32 mouse cellular contexts compared by ENCODE assay signal in the genomic region with DNA sequence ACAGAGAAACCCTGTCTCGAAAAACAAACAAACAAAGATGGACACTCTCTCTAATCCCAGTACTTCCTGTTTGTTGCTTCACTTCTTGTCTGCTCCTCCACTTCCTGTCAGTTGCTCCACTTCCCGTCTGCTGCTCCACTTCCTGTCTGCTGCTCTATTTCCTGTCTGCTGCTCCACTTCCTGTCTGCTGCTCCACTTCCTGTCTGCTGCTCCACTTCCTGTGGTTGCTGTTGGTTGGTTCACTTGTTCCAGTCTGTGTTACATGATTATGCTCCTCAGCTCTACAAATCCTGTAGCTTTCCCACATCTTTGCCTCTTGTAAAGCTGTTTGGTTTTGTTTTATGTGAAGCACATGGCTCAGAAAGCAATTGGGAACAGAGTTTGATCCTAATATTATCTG.
DNase-seq lines count a peak whose midpoint lies in the region; ATAC-seq and TF ChIP-seq lines count a peak whose summit lies in the region.
"Had no signal": no experiment of that assay in that cellular context is flagged by ENCODE, and none has a peak within 500 bp of the region (broad histone marks: within the 10 kb centered on the region; RNA-seq: fewer than 3 reads in every experiment).

No protein-coding gene starts in this region.

- no peaks in the 10 kb centered on the region for H3K36me3 ChIP-seq in testis, adult 2 months (ENCODE audit: control insufficient read depth, insufficient read depth, low read length)
- H3K36me3 ChIP-seq in MEL (ENCODE audit: control insufficient read depth in 1 of 2, insufficient read depth in 2 of 2, low read length in 2 of 2): no peaks in the 10 kb centered on the region
- H3K36me3 ChIP-seq: forebrain, embryonic 12.5 days; G1E; heart, embryonic 12.5 days; hindbrain, embryonic 13.5 days; liver, embryonic 15.5 days; midbrain, embryonic 12.5 days; neural tube, embryonic 13.5 days had no signal

- no peaks in the 10 kb centered on the region for H3K9me3 ChIP-seq in MEL (replicated peaks; ENCODE audit: insufficient read depth, low read length)
- H3K9me3 ChIP-seq: forebrain, embryonic 12.5 days; hindbrain, embryonic 13.5 days; liver, embryonic 15.5 days; midbrain, embryonic 12.5 days; neural tube, embryonic 13.5 days had no signal

- peak; percentile 98 for ATAC-seq in granulocyte monocyte progenitor cell, adult 5-6 weeks (replicated peaks; ENCODE audit: poor library complexity, severe bottlenecking)
- ATAC-seq in megakaryocyte progenitor cell, adult 5-6 weeks (replicated peaks; ENCODE audit: poor library complexity): peak; percentile 96
- ATAC-seq: intestine, embryonic 16.5 days had no signal

- no peak for TF ChIP-seq CTCF in testis, adult 2 months (IDR thresholded peaks at IDR 0.05; ENCODE audit: control insufficient read depth, insufficient read depth, insufficient replicate concordance, low read depth, low read length)
- no peak for TF ChIP-seq CTCF in MEL (IDR thresholded peaks at IDR 0.05 in 2 of 3, conservative IDR thresholded peaks at IDR 0.05 in 1 of 3; ENCODE audit: control insufficient read depth in 1 of 3, insufficient read depth in 1 of 3, low read depth in 2 of 3, low read length in 3 of 3, poor library complexity in 1 of 3, severe bottlenecking in 1 of 3)

- no peak for TF ChIP-seq POLR2A in testis, adult 2 months (IDR thresholded peaks at IDR 0.05; ENCODE audit: control insufficient read depth, low read depth, low read length)
- TF ChIP-seq POLR2A in MEL (IDR thresholded peaks at IDR 0.05; ENCODE audit: control insufficient read depth in 1 of 2, insufficient read depth in 1 of 2, low read depth in 1 of 2, low read length in 2 of 2, poor library complexity in 1 of 2): no peak

- DNase-seq in testis, postnatal 14 days (ENCODE audit: low spot score): no peak
- peak; percentile 3 for DNase-seq in MEL (ENCODE audit: low read depth, low spot score)
- DNase-seq in adrenal gland, postnatal 4 days (ENCODE audit: low spot score in 2 of 2): no peak
- no peak for DNase-seq in adrenal gland, postnatal 10 days
- no peak for DNase-seq in layer of hippocampus, postnatal 36 days
- DNase-seq: adrenal gland, adult 2 months; cerebellum, adult 11-12 months; cerebellum, adult 9-11 months; gastrocnemius, postnatal 14 days; heart, adult 18-20 months; heart, postnatal 4 days; kidney, adult 9 months; kidney, postnatal 25 days; lung, embryonic 14.5 days; lung, postnatal 14 days; right cerebral cortex, postnatal 4 days; thymus, postnatal 14 days had no signal

- H3K4me3 ChIP-seq in testis, adult 2 months (ENCODE audit: control insufficient read depth, low read depth, low read length): peak overlapping the region; percentile 15; the same call in 1 of the 2 replicates
- H3K4me3 ChIP-seq in MEL (ENCODE audit: control insufficient read depth in 1 of 2, insufficient read depth in 1 of 2, low read depth in 2 of 2, low read length in 2 of 2): no peak overlapping the region
- H3K4me3 ChIP-seq: forebrain, embryonic 12.5 days; heart, embryonic 12.5 days; hindbrain, embryonic 13.5 days; layer of hippocampus, adult 2 months; liver, embryonic 15.5 days; midbrain, embryonic 12.5 days; myocyte; neural tube, embryonic 13.5 days had no signal

- H3K27me3 ChIP-seq in testis, adult 2 months (ENCODE audit: control insufficient read depth, insufficient read depth, low read length): no peaks in the 10 kb centered on the region
- no peaks in the 10 kb centered on the region for H3K27me3 ChIP-seq in MEL (ENCODE audit: control insufficient read depth in 1 of 2, insufficient read depth in 2 of 2, low read length in 2 of 2)
- H3K27me3 ChIP-seq: CH12.LX; forebrain, embryonic 12.5 days; hindbrain, embryonic 13.5 days; liver, embryonic 15.5 days had no signal

- no peaks in the 10 kb centered on the region for H3K4me1 ChIP-seq in testis, adult 2 months (ENCODE audit: control insufficient read depth, insufficient read depth, low read length)
- H3K4me1 ChIP-seq in MEL (ENCODE audit: control insufficient read depth in 1 of 2, insufficient read depth in 2 of 2, low read length in 2 of 2): no peaks in the 10 kb centered on the region
- H3K4me1 ChIP-seq: forebrain, embryonic 12.5 days; heart, embryonic 12.5 days; liver, embryonic 15.5 days; midbrain, embryonic 12.5 days had no signal

- TF ChIP-seq RAD21 in MEL (IDR thresholded peaks at IDR 0.05; ENCODE audit: low read depth, low read length): no peak

- TF ChIP-seq EP300 in MEL (IDR thresholded peaks at IDR 0.05; ENCODE audit: low read depth in 1 of 2, low read length in 2 of 2): no peak

- H3K27ac ChIP-seq in testis, adult 2 months (ENCODE audit: control insufficient read depth, insufficient read depth, low read depth, low read length): no peak overlapping the region
- H3K27ac ChIP-seq in MEL (ENCODE audit: control insufficient read depth, low read depth, low read length): no peak overlapping the region
- H3K27ac ChIP-seq: forebrain, embryonic 12.5 days; hindbrain, embryonic 13.5 days; layer of hippocampus, adult 2 months; liver, embryonic 15.5 days; midbrain, embryonic 12.5 days; neural tube, embryonic 13.5 days; stomach, postnatal 0 days had no signal

- H3K79me2 ChIP-seq in MEL (ENCODE audit: control insufficient read depth, insufficient read depth, low read length, poor library complexity): no peaks in the 10 kb centered on the region

- no peak overlapping the region for H3K9ac ChIP-seq in MEL (ENCODE audit: control insufficient read depth, low read depth, low read length, poor library complexity, severe bottlenecking)
- H3K9ac ChIP-seq: forebrain, embryonic 12.5 days; heart, embryonic 12.5 days; hindbrain, embryonic 13.5 days; liver, embryonic 15.5 days; lung, embryonic 14.5 days; midbrain, embryonic 12.5 days; neural tube, embryonic 13.5 days had no signal

TF ChIP-seq in MEL, 35 proteins besides CTCF, POLR2A, EP300 and RAD21:
- TF ChIP-seq MEF2A (IDR thresholded peaks at IDR 0.05; ENCODE audit: extremely low read depth, insufficient replicate concordance, low read depth, low read length, poor library complexity, severe bottlenecking) (no peak), GABPA (IDR thresholded peaks at IDR 0.05; ENCODE audit: low read depth, low read length) (no peak), SIN3A (IDR thresholded peaks at IDR 0.05; ENCODE audit: low read length) (no peak), MAFK (IDR thresholded peaks at IDR 0.05; ENCODE audit: borderline replicate concordance, low read depth, low read length) (no peak), UBTF (IDR thresholded peaks at IDR 0.05; ENCODE audit: borderline replicate concordance, insufficient read depth, low read depth, low read length) (no peak), MYC (IDR thresholded peaks at IDR 0.05; ENCODE audit: low read depth, low read length) (no peak), ZNF384 (IDR thresholded peaks at IDR 0.05; ENCODE audit: low read depth, low read length) (no peak), CHD2 (IDR thresholded peaks at IDR 0.05; ENCODE audit: low read length) (no peak), NRF1 (IDR thresholded peaks at IDR 0.05; ENCODE audit: insufficient read depth, low read depth, low read length, poor library complexity, severe bottlenecking) (no peak), JUND (IDR thresholded peaks at IDR 0.05; ENCODE audit: low read depth, low read length) (no peak)
